In genomic region chr11:106648347-106648746, GRCm38 (mm10) we compare ENCODE assay signal across 9 mouse cellular contexts. TPM values are rescaled to one million over a fixed set of nuclear protein-coding genes. Genes with fewer than 3 reads are reported as not detected.
DNase-seq lines count a peak whose midpoint lies in the region; ATAC-seq lines count a peak whose summit lies in the region.
"Had no signal": no experiment of that assay in that cellular context is flagged by ENCODE, and none has a peak within 500 bp of the region (broad histone marks: within the 10 kb centered on the region; RNA-seq: fewer than 3 reads in every experiment).

No protein-coding gene starts in this region.

- no peaks in the 10 kb centered on the region for H3K27me3 ChIP-seq in forebrain, embryonic 14.5 days (replicated peaks; ENCODE audit: control insufficient read depth, insufficient read depth, low read length)
- no peaks in the 10 kb centered on the region for H3K27me3 ChIP-seq in liver, embryonic 12.5 days (replicated peaks)
- H3K27me3 ChIP-seq: heart, embryonic 15.5 days had no signal

- H3K4me1 ChIP-seq in forebrain, embryonic 14.5 days (ENCODE audit: control insufficient read depth, insufficient read depth, low read length), result no peaks in the 10 kb centered on the region
- no peaks in the 10 kb centered on the region for H3K4me1 ChIP-seq in liver, embryonic 12.5 days
- H3K4me1 ChIP-seq: heart, embryonic 15.5 days had no signal

- peak; percentile 67 for DNase-seq in urinary bladder, adult 18-20 months (ENCODE audit: low spot score in 2 of 2)
- no peak for DNase-seq in urinary bladder, postnatal 10 days (ENCODE audit: low spot score)
- peak; percentile 49 for DNase-seq in c-Kit-negative CD71-positive TER-119-positive erythroid progenitor cells, embryonic 14.5 days (ENCODE audit: low read depth, low spot score)
- DNase-seq in forebrain, embryonic 14.5 days (ENCODE audit: low spot score), result peak; percentile 88
- DNase-seq in kidney, adult 9 months, result peak; percentile 74
- peak; percentile 72 for DNase-seq in ovary, postnatal 14 days (ENCODE audit: low spot score)
- DNase-seq in thymus, postnatal 25 days, result peak; percentile 84

- H3K9ac ChIP-seq in forebrain, embryonic 14.5 days (ENCODE audit: low read length), result no peak overlapping the region
- H3K9ac ChIP-seq in liver, embryonic 12.5 days, result no peak overlapping the region
- H3K9ac ChIP-seq: heart, embryonic 15.5 days had no signal

- H3K36me3 ChIP-seq in forebrain, embryonic 14.5 days (ENCODE audit: control insufficient read depth, insufficient read depth, low read length), result no peaks in the 10 kb centered on the region
- H3K36me3 ChIP-seq in liver, embryonic 12.5 days, result no peaks in the 10 kb centered on the region
- H3K36me3 ChIP-seq: heart, embryonic 15.5 days had no signal

- no peaks in the 10 kb centered on the region for H3K9me3 ChIP-seq in forebrain, embryonic 14.5 days (replicated peaks; ENCODE audit: control insufficient read depth, low read length)
- H3K9me3 ChIP-seq in liver, embryonic 12.5 days (replicated peaks), result no peaks in the 10 kb centered on the region
- H3K9me3 ChIP-seq: heart, embryonic 15.5 days had no signal

- H3K4me2 ChIP-seq in forebrain, embryonic 14.5 days (ENCODE audit: low read length), result no peak overlapping the region
- H3K4me2 ChIP-seq in liver, embryonic 12.5 days, result peak overlapping the region; percentile 25
- H3K4me2 ChIP-seq: heart, embryonic 15.5 days had no signal

- WGBS in forebrain, embryonic 14.5 days, result 25% methylated on average over 13 of the region's 13 CpGs
- WGBS in liver, embryonic 12.5 days (ENCODE audit: insufficient replicate concordance), result 21% methylated on average over 13 of the region's 13 CpGs

- no peak for ATAC-seq in forebrain, embryonic 14.5 days
- no peak for ATAC-seq in liver, embryonic 12.5 days

- no peak overlapping the region for H3K27ac ChIP-seq in forebrain, embryonic 14.5 days (ENCODE audit: low read depth, low read length)
- no peak overlapping the region for H3K27ac ChIP-seq in liver, embryonic 12.5 days
- H3K27ac ChIP-seq: heart, embryonic 15.5 days had no signal

- no peak overlapping the region for H3K4me3 ChIP-seq in forebrain, embryonic 14.5 days (ENCODE audit: low read depth, low read length)
- no peak overlapping the region for H3K4me3 ChIP-seq in liver, embryonic 12.5 days
- H3K4me3 ChIP-seq: heart, embryonic 15.5 days had no signal

RNA-seq across cellular contexts. Expression of gene Tex2, which starts 35.1 kb away (rescaled TPM):
- polyA plus RNA-seq in forebrain, embryonic 14.5 days (2014; fragmentation: Nextera tagmentation; extraction: Ambion mirVana), result 11.9 and 17.6 TPM in 2 replicates
- polyA plus RNA-seq in liver, embryonic 12.5 days (2016; fragmentation: Nextera tagmentation; extraction: Ambion mirVana), result 11.3 and 11.7 TPM in 2 replicates
